ENCODE assay signal across 13 mouse cellular contexts in genomic region chr10:20181680-20182399, GRCm38 (mm10). TPM values are rescaled to one million over a fixed set of nuclear protein-coding genes. Genes with fewer than 3 reads are reported as not detected.
DNase-seq lines count a peak whose midpoint lies in the region; ATAC-seq and TF ChIP-seq lines count a peak whose summit lies in the region.
"Had no signal": no experiment of that assay in that cellular context is flagged by ENCODE, and none has a peak within 500 bp of the region (broad histone marks: within the 10 kb centered on the region; RNA-seq: fewer than 3 reads in every experiment).

No protein-coding gene starts in this region.

- H3K9me3 ChIP-seq in heart, embryonic 14.5 days (ENCODE audit: control insufficient read depth, low read length) = no peaks in the 10 kb centered on the region
- no peaks in the 10 kb centered on the region for H3K9me3 ChIP-seq in G1E (replicated peaks)
- H3K9me3 ChIP-seq in forebrain, embryonic 16.5 days (ENCODE audit: control insufficient read depth, low read length) = no peaks in the 10 kb centered on the region
- H3K9me3 ChIP-seq: liver, embryonic 15.5 days had no signal

- peaks cover 13 to 35% of the 10 kb centered on the region in 2 experiments for H3K4me1 ChIP-seq in heart, embryonic 14.5 days (ENCODE audit: control insufficient read depth in 2 of 2, insufficient read depth in 2 of 2, low read length in 2 of 2)
- H3K4me1 ChIP-seq in heart, adult 2 months (ENCODE audit: control insufficient read depth, insufficient read depth, low read length) = peaks cover 4% of the 10 kb centered on the region; the same call in 1 of the 2 replicates
- H3K4me1 ChIP-seq in G1E (ENCODE audit: insufficient read depth, low read depth, low read length) = peaks cover 81% of the 10 kb centered on the region
- H3K4me1 ChIP-seq in forebrain, embryonic 16.5 days (replicated peaks; ENCODE audit: control insufficient read depth, insufficient read depth, low read length) = peaks cover 3% of the 10 kb centered on the region; the same call in 1 of the 2 replicates

- no peak overlapping the region for H3K4me3 ChIP-seq in heart, embryonic 14.5 days (ENCODE audit: control insufficient read depth in 1 of 2, insufficient read depth in 1 of 2, low read depth in 1 of 2, low read length in 2 of 2)
- no peak overlapping the region for H3K4me3 ChIP-seq in heart, adult 2 months
- H3K4me3 ChIP-seq in left cerebral cortex, adult 2 months = no peak overlapping the region
- H3K4me3 ChIP-seq in G1E (ENCODE audit: low read depth, low read length) = peak overlapping the region; percentile 22; the same call in 1 of the 2 replicates
- no peak overlapping the region for H3K4me3 ChIP-seq in forebrain, embryonic 16.5 days (replicated peaks; ENCODE audit: low read length)
- H3K4me3 ChIP-seq: gastrocnemius, adult 2 months; liver, embryonic 15.5 days had no signal

- no peaks in the 10 kb centered on the region for H3K79me2 ChIP-seq in heart, adult 2 months (replicated peaks; ENCODE audit: control insufficient read depth, insufficient read depth, low read length)

- no peak for TF ChIP-seq EP300 in heart, adult 2 months (IDR thresholded peaks at IDR 0.05; ENCODE audit: insufficient read depth, low read depth, low read length)

- H3K4me2 ChIP-seq in heart, embryonic 14.5 days (ENCODE audit: low read length) = peak overlapping the region; percentile 31
- H3K4me2 ChIP-seq in forebrain, embryonic 16.5 days (ENCODE audit: low read length) = no peak overlapping the region
- H3K4me2 ChIP-seq: liver, embryonic 15.5 days had no signal

- no peak for DNase-seq in heart, adult 2 months
- no peak for DNase-seq in left cerebral cortex, adult 2 months (ENCODE audit: extremely low spot score in 1 of 2, low spot score in 2 of 2)
- no peak for DNase-seq in left cerebral cortex, postnatal 36 days (ENCODE audit: low spot score in 2 of 2)
- peak; percentile 7 for DNase-seq in G1E (ENCODE audit: low spot score)
- no peak for DNase-seq in testis, postnatal 10 days (ENCODE audit: low spot score)
- DNase-seq: adrenal gland, postnatal 10 days; gastrocnemius, adult 2 months; layer of hippocampus, adult 9-11 months; lung, postnatal 4 days had no signal

- 0 out of 4 replicates have a peak overlapping the region, but pooled peaks of 1 of the 2 experiments have one; percentile 20 for H3K27ac ChIP-seq in heart, embryonic 14.5 days (replicated peaks in 1 of 2; ENCODE audit: control insufficient read depth in 1 of 2, insufficient read depth in 1 of 2, low read depth in 2 of 2, low read length in 2 of 2)
- no peak overlapping the region for H3K27ac ChIP-seq in heart, adult 2 months
- H3K27ac ChIP-seq in left cerebral cortex, adult 2 months = peak overlapping the region; percentile 57; the same call in 1 of the 2 replicates
- no peak overlapping the region for H3K27ac ChIP-seq in forebrain, embryonic 16.5 days (ENCODE audit: low read length)
- H3K27ac ChIP-seq: gastrocnemius, adult 2 months; liver, embryonic 15.5 days had no signal

- ATAC-seq in heart, embryonic 14.5 days (ENCODE audit: insufficient number of reproducible peaks, insufficient read depth, low FRiP score, low read depth) = no peak
- peak; percentile 24; the same call in 1 of the 2 replicates for ATAC-seq in G1E (ENCODE audit: extremely low read depth, insufficient number of reproducible peaks, low FRiP score, poor library complexity, severe bottlenecking)
- 0 out of 2 replicates have a peak, but pooled peaks have one; percentile 40 for ATAC-seq in forebrain, embryonic 16.5 days
- ATAC-seq: hindbrain, embryonic 16.5 days had no signal

- no peaks in the 10 kb centered on the region for H3K27me3 ChIP-seq in heart, embryonic 14.5 days (ENCODE audit: control insufficient read depth, insufficient read depth, low read length)
- no peaks in the 10 kb centered on the region for H3K27me3 ChIP-seq in heart, adult 2 months (ENCODE audit: control insufficient read depth, insufficient read depth, low read length)
- H3K27me3 ChIP-seq in G1E (ENCODE audit: insufficient read depth, low read length) = peaks cover 2% of the 10 kb centered on the region; the same call in 1 of the 2 replicates
- H3K27me3 ChIP-seq in forebrain, embryonic 16.5 days (replicated peaks; ENCODE audit: control insufficient read depth, insufficient read depth, low read length) = no peaks in the 10 kb centered on the region
- H3K27me3 ChIP-seq: liver, embryonic 15.5 days had no signal

- intact Hi-C loops in heart, adult 2 months (cut with DNase I) = no loop called here
- intact Hi-C loops in left cerebral cortex, adult 2 months (cut with DNase I) = no loop called here
- intact Hi-C loops in left cerebral cortex, postnatal 36 days (cut with DNase I) = no loop called here

- H3K9ac ChIP-seq in heart, embryonic 14.5 days (ENCODE audit: low read length) = peak overlapping the region; percentile 31; the same call in 1 of the 2 replicates
- no peak overlapping the region for H3K9ac ChIP-seq in heart, adult 2 months (ENCODE audit: low read depth, low read length)
- no peak overlapping the region for H3K9ac ChIP-seq in forebrain, embryonic 16.5 days (replicated peaks; ENCODE audit: low read depth, low read length)
- H3K9ac ChIP-seq: liver, embryonic 15.5 days had no signal

- no peak for TF ChIP-seq POLR2A in heart, adult 2 months (IDR thresholded peaks at IDR 0.05; ENCODE audit: insufficient read depth, low read depth, low read length)

- WGBS in heart, embryonic 14.5 days = 33% methylated on average over 11 of the region's 11 CpGs
- 40% methylated on average over 11 of the region's 11 CpGs for WGBS in heart, adult 2 months
- 37% methylated on average over 11 of the region's 11 CpGs for WGBS in forebrain, embryonic 16.5 days

- no peaks in the 10 kb centered on the region for H3K36me3 ChIP-seq in heart, embryonic 14.5 days (ENCODE audit: control insufficient read depth, insufficient read depth, low read length)
- no peaks in the 10 kb centered on the region for H3K36me3 ChIP-seq in heart, adult 2 months (ENCODE audit: control insufficient read depth, insufficient read depth, low read length)
- H3K36me3 ChIP-seq in G1E (replicated peaks) = no peaks in the 10 kb centered on the region
- H3K36me3 ChIP-seq in forebrain, embryonic 16.5 days (ENCODE audit: control insufficient read depth, insufficient read depth) = no peaks in the 10 kb centered on the region
- H3K36me3 ChIP-seq: liver, embryonic 15.5 days had no signal

- no peak for TF ChIP-seq CTCF in heart, adult 2 months (IDR thresholded peaks at IDR 0.05)
- no peak for TF ChIP-seq CTCF in left cerebral cortex, adult 2 months (IDR thresholded peaks at IDR 0.05)
- no peak for TF ChIP-seq CTCF in G1E (IDR thresholded peaks at IDR 0.05; ENCODE audit: low read depth, low read length)

RNA-seq across cellular contexts. Expression of gene Map7, which starts 33.6 kb away (rescaled TPM):
- 5.2 and 6.6 TPM in 2 replicates for polyA plus RNA-seq in heart, embryonic 14.5 days (2014; fragmentation: Nextera tagmentation; extraction: Ambion mirVana)
- total RNA-seq in heart, adult 2 months (2021) = 10 to 100 TPM; 17.9 to 19.3 TPM
- 5.8 and 6.6 TPM in 2 replicates for polyA plus RNA-seq in heart, adult 2 months (2012; rRNA removed)
- total RNA-seq in left cerebral cortex, adult 2 months (2021) = 100 to 1,000 TPM; 102 to 118 TPM
- 100 to 1,000 TPM in 1 of 2 experiments, 10 to 100 TPM in 1; 93.5 to 134 TPM for total RNA-seq in left cerebral cortex, postnatal 36 days (2021)
- not detected in 2 replicates for total RNA-seq in G1E (2014; fragmentation: Nextera tagmentation)
- total RNA-seq in G1E (2017) = 2.3 and 2.6 TPM in 2 replicates
- polyA plus RNA-seq in G1E (2012) = 2.5 and 2.8 TPM in 2 replicates
- 4.5 and 8.2 TPM in 2 replicates for polyA plus RNA-seq in forebrain, embryonic 16.5 days (2015; fragmentation: Nextera tagmentation; extraction: Ambion mirVana)

Comparison
In these comparisons a context has a peak if more than half of its experiments do, and no peak if none do; other contexts are left out.
1. RNA of gene Map7, which starts 33.6 kb away (total RNA-seq): 93.5 to 134 TPM in left cerebral cortex, postnatal 36 days, 102 to 118 TPM in left cerebral cortex, adult 2 months and 17.9 to 19.3 TPM in heart, adult 2 months; 2.3 to 2.6 TPM in G1E; every median in the first group is over 4 times any median in the second.